Mouse (Mus musculus): ENCODE measurements around the gene Cdh8. TPM values are rescaled to one million over a fixed set of nuclear protein-coding genes. Genes with fewer than 3 reads are reported as not detected.
"Not testable (repeated sequence)": the region's sequence is repeated elsewhere in the genome, so short reads cannot be mapped to it uniquely, and the experiment has no call there.

Cdh8 gene
- polyA plus RNA-seq, 1 experiment from 2014 or later, result 3.6 TPM

- Histone ChIP-seq H3K27me3 (ENCODE audit: control insufficient read depth, insufficient read depth, low read length) (no peaks in the 10 kb centered on the region), H3K36me3 (ENCODE audit: control insufficient read depth, insufficient read depth) (no peaks in the 10 kb centered on the region), H3K4me1 (ENCODE audit: control insufficient read depth, insufficient read depth, low read length) (no peaks in the 10 kb centered on the region), H3K4me3 (ENCODE audit: low read length) (no peak overlapping the region), H3K9ac (ENCODE audit: low read length) (no peak overlapping the region), H3K4me2 (ENCODE audit: low read depth, low read length) (no peak overlapping the region), H3K27ac (ENCODE audit: low read length) (no peak overlapping the region), H3K9me3 (replicated peaks; ENCODE audit: control insufficient read depth, low read length) (no peaks in the 10 kb centered on the region)
- 70% methylated on average over 7 of the region's 7 CpGs for WGBS
- no peak for ATAC-seq (replicated peaks; ENCODE audit: extremely low read depth, insufficient read depth, low FRiP score)
Observed at GRCm38 (mm10) chr8:99205194-99205593, 211.1 kb downstream of the Cdh8 start.

GRCm38 (mm10) chr8:99190643-99191042 is 225.6 kb downstream of the Cdh8 start:
- H3K9ac ChIP-seq (ENCODE audit: low read length), result no peak overlapping the region
- no peaks in the 10 kb centered on the region for H3K4me1 ChIP-seq (ENCODE audit: control insufficient read depth, insufficient read depth, low read length)
- no peaks in the 10 kb centered on the region for H3K9me3 ChIP-seq (replicated peaks; ENCODE audit: control insufficient read depth, low read length)
- no peak overlapping the region for H3K27ac ChIP-seq (ENCODE audit: low read length)
- ATAC-seq (replicated peaks; ENCODE audit: extremely low read depth, insufficient read depth, low FRiP score), result no peak
- H3K36me3 ChIP-seq (ENCODE audit: control insufficient read depth, insufficient read depth), result no peaks in the 10 kb centered on the region
- H3K27me3 ChIP-seq (ENCODE audit: control insufficient read depth, insufficient read depth, low read length), result no peaks in the 10 kb centered on the region
- H3K4me2 ChIP-seq (ENCODE audit: low read depth, low read length), result no peak overlapping the region
- 68% methylated on average over 2 of the region's 2 CpGs for WGBS
- H3K4me3 ChIP-seq (ENCODE audit: low read length), result no peak overlapping the region

- Histone ChIP-seq H3K27ac (ENCODE audit: low read length) (no peak overlapping the region), H3K36me3 (ENCODE audit: control insufficient read depth, insufficient read depth) (no peaks in the 10 kb centered on the region), H3K4me3 (ENCODE audit: low read length) (no peak overlapping the region), H3K9me3 (replicated peaks; ENCODE audit: control insufficient read depth, low read length) (no peaks in the 10 kb centered on the region), H3K9ac (ENCODE audit: low read length) (no peak overlapping the region), H3K27me3 (ENCODE audit: control insufficient read depth, insufficient read depth, low read length) (no peaks in the 10 kb centered on the region), H3K4me2 (ENCODE audit: low read depth, low read length) (no peak overlapping the region), H3K4me1 (ENCODE audit: control insufficient read depth, insufficient read depth, low read length) (no peaks in the 10 kb centered on the region)
- no peak for ATAC-seq (replicated peaks; ENCODE audit: extremely low read depth, insufficient read depth, low FRiP score)
- WGBS, result 83% methylated on average over 5 of the region's 5 CpGs
Observed at GRCm38 (mm10) chr8:99186879-99187278, 229.4 kb downstream of the Cdh8 start.

- no peak for ATAC-seq (replicated peaks; ENCODE audit: extremely low read depth, insufficient read depth, low FRiP score)
- Histone ChIP-seq H3K27me3 (ENCODE audit: control insufficient read depth, insufficient read depth, low read length) (no peaks in the 10 kb centered on the region), H3K4me3 (ENCODE audit: low read length) (no peak overlapping the region)
Observed at GRCm38 (mm10) chr8:99184186-99184585, 232.1 kb downstream of the Cdh8 start.

GRCm38 (mm10) chr8:99166966-99167365 is 249.3 kb downstream of the Cdh8 start:
- no peaks in the 10 kb centered on the region for H3K27me3 ChIP-seq (ENCODE audit: control insufficient read depth, insufficient read depth, low read length)
- no peak overlapping the region for H3K4me2 ChIP-seq (ENCODE audit: low read depth, low read length)
- no peak overlapping the region for H3K9ac ChIP-seq (ENCODE audit: low read length)
- no peak overlapping the region for H3K27ac ChIP-seq (ENCODE audit: low read length)
- no peaks in the 10 kb centered on the region for H3K9me3 ChIP-seq (replicated peaks; ENCODE audit: control insufficient read depth, low read length)
- no peak overlapping the region for H3K4me3 ChIP-seq (ENCODE audit: low read length)
- H3K4me1 ChIP-seq (ENCODE audit: control insufficient read depth, insufficient read depth, low read length), result no peaks in the 10 kb centered on the region
- no peak for ATAC-seq (replicated peaks; ENCODE audit: extremely low read depth, insufficient read depth, low FRiP score)
- 49% methylated on average over 3 of the region's 3 CpGs for WGBS
- no peaks in the 10 kb centered on the region for H3K36me3 ChIP-seq (ENCODE audit: control insufficient read depth, insufficient read depth)

More at GRCm38 (mm10) chr8:99184186-99184585, 232.1 kb downstream of the Cdh8 start:
- no peaks in the 10 kb centered on the region for H3K4me1 ChIP-seq (ENCODE audit: control insufficient read depth, insufficient read depth, low read length)
- no peak overlapping the region for H3K9ac ChIP-seq (ENCODE audit: low read length)
- H3K4me2 ChIP-seq (ENCODE audit: low read depth, low read length), result no peak overlapping the region
- H3K9me3 ChIP-seq (replicated peaks; ENCODE audit: control insufficient read depth, low read length), result no peaks in the 10 kb centered on the region
- no peak overlapping the region for H3K27ac ChIP-seq (ENCODE audit: low read length)
- no peaks in the 10 kb centered on the region for H3K36me3 ChIP-seq (ENCODE audit: control insufficient read depth, insufficient read depth)

GRCm38 (mm10) chr8:99161633-99162032 is 254.6 kb downstream of the Cdh8 start:
- Histone ChIP-seq H3K4me2 (ENCODE audit: low read depth, low read length) (no peak overlapping the region), H3K27ac (ENCODE audit: low read length) (no peak overlapping the region), H3K4me3 (ENCODE audit: low read length) (no peak overlapping the region), H3K4me1 (ENCODE audit: control insufficient read depth, insufficient read depth, low read length) (no peaks in the 10 kb centered on the region; the same call in 1 of the 2 replicates), H3K36me3 (ENCODE audit: control insufficient read depth, insufficient read depth) (no peaks in the 10 kb centered on the region), H3K9ac (ENCODE audit: low read length) (no peak overlapping the region), H3K27me3 (ENCODE audit: control insufficient read depth, insufficient read depth, low read length) (no peaks in the 10 kb centered on the region), H3K9me3 (replicated peaks; ENCODE audit: control insufficient read depth, low read length) (no peaks in the 10 kb centered on the region)
- WGBS, result 19% methylated on average over 4 of the region's 4 CpGs
- ATAC-seq (replicated peaks; ENCODE audit: extremely low read depth, insufficient read depth, low FRiP score), result no peak

- Histone ChIP-seq H3K9me3 (replicated peaks; ENCODE audit: control insufficient read depth, low read length) (no peaks in the 10 kb centered on the region), H3K36me3 (ENCODE audit: control insufficient read depth, insufficient read depth) (no peaks in the 10 kb centered on the region), H3K4me2 (ENCODE audit: low read depth, low read length) (no peak overlapping the region), H3K9ac (ENCODE audit: low read length) (no peak overlapping the region), H3K27me3 (ENCODE audit: control insufficient read depth, insufficient read depth, low read length) (no peaks in the 10 kb centered on the region), H3K4me3 (ENCODE audit: low read length) (no peak overlapping the region), H3K27ac (ENCODE audit: low read length) (no peak overlapping the region), H3K4me1 (ENCODE audit: control insufficient read depth, insufficient read depth, low read length) (0 out of 2 replicates have a peak, but pooled peaks cover 4% of the 10 kb centered on the region)
- WGBS, result 83% methylated on average over 6 of the region's 6 CpGs
- ATAC-seq (replicated peaks; ENCODE audit: extremely low read depth, insufficient read depth, low FRiP score), result no peak
Observed at GRCm38 (mm10) chr8:99145436-99145835, 270.8 kb downstream of the Cdh8 start.

GRCm38 (mm10) chr8:99144761-99145160 is 271.5 kb downstream of the Cdh8 start:
- not testable (repeated sequence) for H3K9me3 ChIP-seq (replicated peaks; ENCODE audit: control insufficient read depth, low read length); H3K27me3 ChIP-seq (ENCODE audit: control insufficient read depth, insufficient read depth, low read length); H3K27ac ChIP-seq (ENCODE audit: low read length); H3K4me2 ChIP-seq (ENCODE audit: low read depth, low read length); H3K9ac ChIP-seq (ENCODE audit: low read length); H3K4me3 ChIP-seq (ENCODE audit: low read length); H3K4me1 ChIP-seq (ENCODE audit: control insufficient read depth, insufficient read depth, low read length); ATAC-seq (replicated peaks; ENCODE audit: extremely low read depth, insufficient read depth, low FRiP score); H3K36me3 ChIP-seq (ENCODE audit: control insufficient read depth, insufficient read depth)
- WGBS, result 87% methylated on average over 1 of the region's 1 CpGs

GRCm38 (mm10) chr8:99098453-99098852 is 317.8 kb downstream of the Cdh8 start:
- H3K9ac ChIP-seq (ENCODE audit: low read length), result no peak overlapping the region
- no peaks in the 10 kb centered on the region for H3K4me1 ChIP-seq (ENCODE audit: control insufficient read depth, insufficient read depth, low read length)
- no peak overlapping the region for H3K4me3 ChIP-seq (ENCODE audit: low read length)
- no peak overlapping the region for H3K27ac ChIP-seq (ENCODE audit: low read length)
- no peaks in the 10 kb centered on the region for H3K9me3 ChIP-seq (replicated peaks; ENCODE audit: control insufficient read depth, low read length)
- no peak overlapping the region for H3K4me2 ChIP-seq (ENCODE audit: low read depth, low read length)
- no peak for ATAC-seq (replicated peaks; ENCODE audit: extremely low read depth, insufficient read depth, low FRiP score)
- H3K36me3 ChIP-seq (ENCODE audit: control insufficient read depth, insufficient read depth), result no peaks in the 10 kb centered on the region
- 43% methylated on average over 2 of the region's 2 CpGs for WGBS
- no peaks in the 10 kb centered on the region for H3K27me3 ChIP-seq (ENCODE audit: control insufficient read depth, insufficient read depth, low read length)

- no peak overlapping the region for H3K4me2 ChIP-seq (ENCODE audit: low read depth, low read length)
- no peak overlapping the region for H3K4me3 ChIP-seq (ENCODE audit: low read length)
- H3K9ac ChIP-seq (ENCODE audit: low read length), result no peak overlapping the region
- no peaks in the 10 kb centered on the region for H3K4me1 ChIP-seq (ENCODE audit: control insufficient read depth, insufficient read depth, low read length)
- no peak for ATAC-seq (replicated peaks; ENCODE audit: extremely low read depth, insufficient read depth, low FRiP score)
- H3K36me3 ChIP-seq (ENCODE audit: control insufficient read depth, insufficient read depth), result no peaks in the 10 kb centered on the region
- H3K27me3 ChIP-seq (ENCODE audit: control insufficient read depth, insufficient read depth, low read length), result no peaks in the 10 kb centered on the region
- H3K9me3 ChIP-seq (replicated peaks; ENCODE audit: control insufficient read depth, low read length), result no peaks in the 10 kb centered on the region
- H3K27ac ChIP-seq (ENCODE audit: low read length), result no peak overlapping the region
Observed at GRCm38 (mm10) chr8:99051344-99051743, 364.9 kb downstream of the Cdh8 start.
